Mouse (Mus musculus): ENCODE results near the gene Cercam. TPM values are rescaled to one million over a fixed set of nuclear protein-coding genes. Genes with fewer than 3 reads are reported as not detected.
"Not testable (repeated sequence)": the region's sequence is repeated elsewhere in the genome, so short reads cannot be mapped to it uniquely, and the experiment has no call there.

The Cercam gene
- total RNA-seq, 2 experiments from 2014 or later: 9.3 to 10.3 TPM

DNA sequence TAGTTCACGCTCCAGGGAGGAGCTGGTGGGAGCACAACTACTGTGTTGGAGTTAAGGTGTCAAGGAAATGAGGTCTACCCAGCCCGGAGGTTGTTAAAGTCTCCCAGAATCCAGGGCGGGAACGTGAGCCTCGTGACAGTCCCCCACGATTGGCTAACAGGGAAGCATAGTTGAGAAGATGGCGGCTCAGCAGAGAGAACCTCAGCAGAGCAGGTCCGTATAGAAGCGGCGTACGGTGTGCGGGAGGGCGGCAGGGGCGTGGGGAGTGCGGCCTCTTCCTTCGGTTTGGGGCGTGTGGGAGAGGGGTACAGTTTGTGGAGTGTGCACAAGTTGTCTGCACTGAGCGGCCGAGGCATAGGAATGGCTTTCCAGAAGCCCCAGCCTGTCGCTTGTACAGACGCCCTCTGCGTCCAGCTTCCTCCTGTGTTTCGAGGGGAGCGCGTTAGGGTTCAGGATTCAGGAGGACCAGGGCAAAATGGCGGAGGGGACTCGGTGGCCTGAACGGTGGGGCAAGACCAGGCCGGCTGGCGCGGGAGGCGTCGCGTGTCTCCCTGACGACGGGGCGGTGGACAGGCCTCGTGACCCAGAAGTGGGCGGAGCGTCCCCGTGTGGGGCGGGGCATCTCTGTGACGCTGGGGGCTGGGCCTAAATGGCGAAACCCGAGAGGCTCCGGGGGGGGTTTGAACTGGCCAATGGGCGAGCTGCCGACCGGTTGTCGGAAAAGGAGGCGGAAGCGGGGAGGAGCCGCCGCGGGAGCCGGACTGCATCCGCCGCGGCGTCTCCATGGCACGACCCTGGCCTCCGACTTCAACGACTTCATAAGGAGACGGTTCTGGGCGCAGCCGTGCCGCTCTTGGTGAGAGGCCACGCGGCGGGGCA is 20.3 kb downstream of the Cercam start, which contains the start of gene Odf2:
Gene Odf2, plus strand, starts transcription at position 156 of the 879 bp plus-strand sequence.
- intact Hi-C loops (cut with DNase I): no loop called here
- peak; percentile 100 for DNase-seq

- peak; percentile 77 to 82 for DNase-seq
- intact Hi-C loops (cut with DNase I): no loop called here
Measured at GRCm38 (mm10) chr2:29889991-29890833, 21.2 kb downstream of the Cercam start.

DNA sequence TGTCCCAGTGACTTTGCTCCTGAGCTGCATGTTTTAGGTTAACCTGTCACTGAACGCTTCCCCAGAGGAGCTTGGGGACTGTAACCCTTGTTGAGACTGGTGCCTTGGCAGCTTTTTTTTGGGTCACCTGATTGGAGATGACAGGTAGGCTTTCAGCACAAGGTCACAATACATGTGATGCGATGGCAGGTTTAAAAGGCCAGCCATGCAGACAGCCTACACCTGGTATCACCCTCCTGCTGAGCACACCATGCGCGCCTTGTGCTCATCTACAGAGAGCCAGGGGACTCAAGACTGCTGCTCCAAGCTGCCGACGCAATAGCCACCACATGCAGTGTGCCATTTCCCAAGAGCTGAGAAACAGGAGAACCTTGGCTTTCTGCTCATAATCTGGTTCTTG is 22.8 kb downstream of the Cercam start:
- intact Hi-C loops (cut with DNase I): loop anchor here (2.0 kb wide), 1 partner anchor 45 kb away; no protein-coding TSS in a partner anchor
- DNase-seq: no peak

DNA sequence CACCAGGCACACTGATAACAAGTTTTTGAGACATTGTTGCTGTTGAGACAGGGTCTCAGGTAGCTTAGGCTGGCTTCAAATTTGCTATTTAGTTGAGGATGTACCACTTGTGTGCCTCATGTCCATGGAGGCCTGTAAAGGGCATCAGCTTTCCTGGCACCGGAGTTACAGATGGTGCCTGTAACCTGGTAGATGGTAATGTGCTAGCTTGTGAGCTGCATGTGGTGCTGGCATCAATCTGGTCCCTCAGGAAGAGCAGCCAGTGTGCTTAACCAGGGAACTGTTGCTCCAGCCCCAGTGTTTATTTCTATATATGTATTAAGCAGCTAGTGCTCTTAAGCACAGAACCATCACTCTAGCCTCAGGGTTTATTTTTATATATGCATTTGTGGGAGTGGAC is 27.1 kb downstream of the Cercam start:
- no peak for DNase-seq
- intact Hi-C loops (cut with DNase I): no loop called here

GRCm38 (mm10) chr2:29897366-29897765 is 28.4 kb downstream of the Cercam start:
- DNase-seq: no peak
- intact Hi-C loops (cut with DNase I): no loop called here

- intact Hi-C loops (cut with DNase I): no loop called here
- DNase-seq: no peak
Measured at GRCm38 (mm10) chr2:29898081-29898480, 29.1 kb downstream of the Cercam start.

- intact Hi-C loops (cut with DNase I): no loop called here
- no peak for DNase-seq
Measured at GRCm38 (mm10) chr2:29902194-29902593, 33.2 kb downstream of the Cercam start.

DNA sequence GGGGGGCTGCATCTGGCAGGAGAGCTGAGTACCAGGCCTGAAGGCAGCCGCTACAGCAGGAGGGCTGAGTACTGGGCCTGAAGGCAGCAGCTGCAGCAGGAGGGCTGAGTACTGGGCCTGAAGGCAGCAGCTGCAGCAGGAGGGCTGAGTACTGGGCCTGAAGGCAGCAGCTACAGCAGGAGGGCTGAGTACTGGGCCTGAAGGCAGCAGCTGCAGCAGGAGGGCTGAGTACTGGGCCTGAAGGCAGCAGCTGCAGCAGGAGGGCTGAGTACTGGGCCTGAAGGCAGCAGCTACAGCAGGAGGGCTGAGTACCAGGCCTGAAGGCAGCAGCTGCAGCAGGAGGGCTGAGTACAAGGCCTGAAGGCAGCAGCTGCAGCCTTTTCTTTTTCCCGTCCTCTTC is 39.2 kb downstream of the Cercam start:
- intact Hi-C loops (cut with DNase I); DNase-seq: not testable (repeated sequence)

DNA sequence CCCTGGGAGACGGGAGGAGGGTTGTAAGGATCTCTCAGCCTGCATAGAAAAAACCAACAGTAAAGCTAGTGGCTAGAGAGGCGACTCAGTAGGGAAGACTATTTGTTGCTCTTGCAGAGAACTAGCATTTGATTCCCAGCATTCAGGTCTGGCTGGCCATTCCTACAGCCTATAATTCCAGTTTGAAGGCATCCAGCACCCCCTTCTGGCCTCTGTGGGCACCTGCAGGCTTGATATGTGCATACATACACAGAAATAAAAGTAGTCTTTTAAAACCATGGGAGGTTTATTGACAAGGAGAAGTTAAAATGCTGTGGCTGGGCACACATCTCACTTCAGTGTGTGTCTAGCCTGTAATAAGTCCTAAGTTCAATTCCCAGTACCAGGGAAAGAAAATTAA is 41.1 kb downstream of the Cercam start:
- DNase-seq: peak in 1 of 2 experiments; percentile 10
- intact Hi-C loops (cut with DNase I): no loop called here

DNA sequence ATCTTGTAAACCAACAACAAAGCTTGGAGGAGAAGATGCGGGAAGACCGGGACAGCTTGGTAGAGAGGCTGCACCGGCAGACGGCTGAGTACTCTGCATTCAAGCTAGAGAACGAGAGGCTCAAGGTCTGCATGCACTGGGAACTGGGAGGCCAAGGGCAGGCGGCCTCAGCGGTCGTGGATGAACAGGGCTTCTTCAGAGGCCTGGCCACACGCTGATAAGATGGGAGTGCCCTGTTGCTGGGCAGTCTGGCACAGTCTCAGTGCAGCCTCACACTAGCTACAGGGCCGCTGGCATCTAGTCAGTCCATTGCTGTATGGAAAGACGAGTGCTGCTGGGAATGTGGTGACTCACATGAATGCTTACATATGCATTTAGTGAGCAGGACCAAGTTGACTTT is 48.7 kb downstream of the Cercam start:
- no peak for DNase-seq
- intact Hi-C loops (cut with DNase I): no loop called here

GRCm38 (mm10) chr2:29922011-29922410 is 53.0 kb downstream of the Cercam start:
- intact Hi-C loops (cut with DNase I): no loop called here
- peak; percentile 78 to 87 for DNase-seq

- intact Hi-C loops (cut with DNase I): no loop called here
- DNase-seq: no peak
Measured at GRCm38 (mm10) chr2:29926542-29926941, 57.6 kb downstream of the Cercam start.

GRCm38 (mm10) chr2:29930506-29930905 is 61.5 kb downstream of the Cercam start:
- DNase-seq: no peak
- intact Hi-C loops (cut with DNase I): no loop called here

- intact Hi-C loops (cut with DNase I): no loop called here
- DNase-seq: no peak
Measured at GRCm38 (mm10) chr2:29931194-29931593, 62.2 kb downstream of the Cercam start.

Small RNA genes within 50 kb of the gene (microRNA-seq; reads per million reads assigned to microRNA genes)
- gene Mir219a-2 (0 reads per million in 2 experiments), gene Mir219b (0 reads per million in 2 experiments)

Other genes starting within 250 kb of the Cercam start
- gene Rapgef1, start 249.4 kb upstream of the Cercam start, total RNA-seq (2021): 10 to 100 TPM; 89.6 to 91.6 TPM
- gene Gm13420, start 117.5 kb upstream of the Cercam start, total RNA-seq (2021): not detected
- not detected for gene Gm13547, start 109.9 kb upstream of the Cercam start, total RNA-seq (2021)
- gene Coq4, start 81.7 kb upstream of the Cercam start, total RNA-seq (2021): 10 to 100 TPM; 17.5 to 18.3 TPM
- gene Trub2, start 80.7 kb upstream of the Cercam start, total RNA-seq (2021): 10 to 100 TPM; 30.5 to 34.1 TPM
- gene Slc27a4, start 66.5 kb upstream of the Cercam start, total RNA-seq (2021): 10 to 100 TPM; 20.0 to 21.7 TPM
- 10 to 100 TPM; 30.4 to 31.7 TPM for gene Urm1, start 49.1 kb upstream of the Cercam start, total RNA-seq (2021)
- gene Odf2, start 20.1 kb downstream of the Cercam start, total RNA-seq (2021): 10 to 100 TPM; 24.5 to 29.1 TPM
- 10 to 100 TPM; 25.1 to 25.2 TPM for gene Gle1, start 66.3 kb downstream of the Cercam start, total RNA-seq (2021)
- 100 to 1,000 TPM; 255 TPM for gene Sptan1, start 96.4 kb downstream of the Cercam start, total RNA-seq (2021)
- gene Wdr34, start 179.7 kb downstream of the Cercam start, total RNA-seq (2021): 1 to 10 TPM; 7.2 TPM
- gene Set, start 188.2 kb downstream of the Cercam start, total RNA-seq (2021): 10 to 100 TPM; 93.9 to 97.0 TPM
- 10 to 100 TPM; 10.3 to 12.2 TPM for gene Pkn3, start 208.5 kb downstream of the Cercam start, total RNA-seq (2021)
- 1 to 10 TPM; 5.2 to 5.6 TPM for gene Zdhhc12, start 224.5 kb downstream of the Cercam start, total RNA-seq (2021)